Mouse (Mus musculus): Measurements from ENCODE around the gene Fhod1.
A peak's percentile ranks its signal among the peaks of the same experiment; 100 is the strongest.

- TF ChIP-seq NELFE (IDR thresholded peaks at IDR 0.05; ENCODE audit: low read depth, low read length) (peak; percentile 57), CTCF (conservative IDR thresholded peaks at IDR 0.05 in 1 of 2, IDR thresholded peaks at IDR 0.05 in 1 of 2; ENCODE audit: low read depth in 2 of 2, low read length in 2 of 2) (no peak; a peak in 1 of 4 replicates), BHLHE40 (IDR thresholded peaks at IDR 0.05; ENCODE audit: low read depth, low read length) (peak; percentile 92), RCOR1 (conservative IDR thresholded peaks at IDR 0.05; ENCODE audit: low read depth, low read length) (peak; percentile 65; the same call in 1 of the 2 replicates), SMC3 (IDR thresholded peaks at IDR 0.05; ENCODE audit: low read depth, low read length) (0 out of 2 replicates have a peak, but pooled peaks have one; percentile 11), HCFC1 (IDR thresholded peaks at IDR 0.05; ENCODE audit: low read depth, low read length) (peak; percentile 53), USF1 (IDR thresholded peaks at IDR 0.05; ENCODE audit: low read depth, low read length) (no peak)
Measured at GRCm38 (mm10) chr8:105288958-105289732, 58.6 kb downstream of the Fhod1 start.

Data from CH12.LX (cell line).